Mouse (Mus musculus): ENCODE data around the gene Mtmr10.

- no peak for TF ChIP-seq CTCF (IDR thresholded peaks at IDR 0.05; ENCODE audit: borderline replicate concordance, control insufficient read depth, extremely low read depth, insufficient read depth, low read length, poor library complexity)
- TF ChIP-seq POLR2A (IDR thresholded peaks at IDR 0.05; ENCODE audit: control insufficient read depth, extremely low read depth, insufficient read depth, low read length, poor library complexity): no peak
Observed at GRCm38 (mm10) chr7:64371940-64372878, 84.8 kb downstream of the Mtmr10 start.

All from thymus, adult 2 months (tissue).